Mouse (Mus musculus) urinary bladder, postnatal 14 days (tissue): ENCODE results near the gene Bcor.

ENCODE experiments used
- DNase-seq: peaks from one replicate; pipeline ENCODE4 v3.0.0; 2021; ENCODE audit warnings: low spot score

Bcor gene

GRCm38 (mm10) chrX:12151269-12151995 lies 8.7 kb downstream of the Bcor start:
- DNase-seq, result no peak

DNA sequence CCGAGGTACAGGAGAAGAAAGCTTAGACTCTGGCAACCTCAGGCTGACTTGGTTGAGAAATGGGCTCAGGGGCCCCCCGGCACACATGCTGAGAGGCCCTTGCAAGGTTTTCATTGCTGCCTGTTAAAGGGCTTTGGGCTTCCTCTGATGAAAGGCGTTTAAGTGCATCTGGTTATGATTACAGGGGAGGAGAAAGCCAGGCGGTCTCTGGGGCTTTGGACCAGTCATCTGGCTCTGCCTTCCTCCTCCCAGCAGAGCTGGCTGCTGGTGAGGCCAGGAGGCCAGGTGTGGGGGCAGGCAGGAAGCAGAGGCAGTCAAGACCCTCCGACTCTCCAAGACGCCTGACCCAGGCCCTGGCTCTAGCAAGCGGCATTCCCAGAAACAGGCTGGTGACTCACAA lies 9.7 kb downstream of the Bcor start:
- no peak for DNase-seq

DNA sequence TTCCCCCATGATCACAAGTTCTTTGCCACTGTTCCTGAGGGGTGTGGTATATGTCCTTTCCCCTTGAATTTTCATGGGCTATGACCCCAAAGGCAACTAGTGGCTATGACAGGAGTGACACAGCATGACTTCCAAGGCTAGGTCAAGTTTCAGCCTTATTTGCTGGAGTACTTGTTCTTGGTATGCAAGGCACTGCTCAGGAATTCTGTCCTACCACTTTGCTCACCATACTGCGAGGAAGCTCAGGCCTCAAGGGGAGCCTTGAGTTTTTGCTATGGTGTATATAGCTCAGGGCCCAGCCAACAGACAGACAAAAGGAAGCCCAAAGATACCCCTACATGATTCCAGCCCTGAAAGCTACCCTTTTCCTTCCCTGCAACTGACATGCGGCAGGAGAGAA lies 13.9 kb downstream of the Bcor start:
- no peak for DNase-seq

DNA sequence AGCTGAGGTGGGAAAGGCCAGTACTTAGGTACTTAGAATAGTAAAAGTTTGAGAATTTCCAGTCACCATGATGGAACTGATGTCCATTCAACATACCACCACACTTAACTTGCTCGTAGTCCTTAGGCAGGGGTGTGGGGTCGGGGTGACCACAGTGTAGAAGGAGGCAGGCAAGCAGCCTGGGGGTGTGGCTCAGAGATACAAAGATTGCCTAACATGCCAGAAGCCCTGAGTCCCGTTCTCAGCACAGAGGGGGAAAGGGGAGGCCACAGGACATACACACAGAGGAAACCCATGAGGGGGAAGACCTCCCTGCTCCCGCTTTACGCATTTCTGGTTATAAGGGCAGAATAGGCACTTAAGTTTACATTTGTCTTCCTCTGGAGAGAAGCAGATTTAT lies 17.3 kb downstream of the Bcor start:
- DNase-seq, result no peak

DNA sequence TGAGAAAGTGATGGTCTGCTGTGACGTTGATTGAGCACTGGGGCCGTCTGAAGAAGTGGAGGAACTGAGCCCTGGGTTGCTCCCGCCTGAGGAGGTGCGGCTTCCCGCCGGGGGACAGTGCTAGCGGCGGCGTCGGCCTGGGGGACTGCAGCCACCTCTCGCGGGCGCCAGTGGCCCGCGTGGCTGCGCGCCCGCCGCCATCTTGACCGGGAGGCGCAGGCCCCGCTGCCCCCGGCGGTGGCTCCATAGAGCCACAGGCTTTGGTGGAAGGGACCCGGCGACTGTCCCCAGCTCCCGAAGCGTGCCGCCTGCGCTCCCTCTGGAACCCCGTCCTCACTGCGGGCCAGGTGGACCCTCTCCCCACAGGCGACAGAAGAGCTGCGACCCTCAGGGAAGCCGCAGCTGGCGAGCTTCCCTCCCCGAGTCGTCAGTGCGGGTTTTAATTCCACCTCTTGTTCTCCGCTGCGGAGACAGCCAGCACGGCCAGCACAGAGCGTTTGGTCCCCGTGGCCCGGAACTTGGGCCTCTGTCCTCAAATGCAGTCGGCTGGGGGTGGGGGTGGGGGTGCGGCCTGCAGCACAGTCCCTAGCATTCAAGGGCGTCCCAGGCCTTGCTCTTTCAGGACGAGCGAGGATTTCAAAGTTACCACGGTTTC lies 19.9 kb downstream of the Bcor start:
- no peak for DNase-seq

GRCm38 (mm10) chrX:12138266-12138665 lies 21.9 kb downstream of the Bcor start:
- DNase-seq, result no peak

GRCm38 (mm10) chrX:12137121-12137521 lies 23.0 kb downstream of the Bcor start:
- DNase-seq, result no peak

DNA sequence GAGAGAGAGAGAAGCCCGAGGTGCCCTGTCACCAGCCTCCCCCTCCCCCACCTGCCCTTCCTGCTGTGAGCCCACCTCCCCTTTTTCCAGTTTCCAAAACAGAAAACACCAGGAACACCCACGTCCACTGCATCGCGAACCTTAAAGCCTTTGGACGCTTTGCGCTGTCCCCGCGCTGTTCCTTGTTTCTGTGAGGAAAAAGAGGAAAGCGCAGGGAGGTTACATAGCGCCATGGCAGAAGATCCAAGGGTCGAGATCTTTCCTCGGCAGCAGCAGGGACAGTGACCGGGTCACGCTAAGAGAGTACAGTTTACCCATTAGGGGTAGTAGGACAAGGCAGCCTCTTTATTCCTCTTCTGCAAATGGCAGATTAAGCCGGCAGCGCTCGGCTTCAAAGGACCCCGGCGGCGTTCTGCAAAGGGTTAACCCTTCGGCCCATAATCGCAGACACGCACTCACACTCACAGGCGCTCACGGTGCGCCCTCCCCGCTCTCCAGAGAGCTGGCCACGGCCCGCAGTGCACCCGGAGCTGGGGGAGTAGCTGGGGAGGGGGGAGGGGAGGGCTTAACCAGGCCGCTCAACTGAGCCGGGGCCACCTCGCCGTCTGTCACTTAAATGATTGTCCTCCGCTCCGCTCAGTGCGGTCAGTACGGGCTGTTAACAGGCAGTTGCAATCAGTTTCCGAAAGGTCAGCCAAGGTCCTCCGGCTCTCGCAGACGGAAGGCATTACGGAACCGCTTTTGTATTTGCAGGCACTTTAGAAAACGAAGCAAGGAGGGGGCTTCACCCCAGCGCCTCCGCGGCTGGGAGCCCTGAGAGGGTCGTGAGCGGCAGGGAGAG lies 23.7 kb downstream of the Bcor start:
- DNase-seq, result peak; percentile 38

GRCm38 (mm10) chrX:12135121-12136111 lies 24.7 kb downstream of the Bcor start:
- peak; percentile 76 for DNase-seq

DNA sequence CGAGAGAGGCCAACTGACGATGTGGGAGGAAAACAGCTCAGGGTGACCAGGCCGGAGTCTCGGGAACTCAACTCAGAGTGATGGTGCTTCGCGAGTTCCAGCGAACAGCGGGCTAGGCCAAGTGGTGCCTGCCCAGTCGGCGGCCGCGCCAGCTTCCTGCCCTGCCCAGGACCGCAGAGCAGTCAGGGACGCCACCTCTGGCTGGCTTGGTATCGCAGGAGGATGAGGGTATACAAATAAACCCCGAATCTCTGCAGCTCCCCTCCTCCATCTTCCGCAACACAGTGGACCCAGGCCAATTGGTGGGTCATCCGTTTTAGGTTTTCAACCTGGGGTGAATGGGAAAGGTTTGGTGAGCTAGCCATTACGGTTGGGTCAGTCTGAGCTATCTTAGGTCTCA lies 25.6 kb downstream of the Bcor start:
- peak; percentile 71 for DNase-seq

- DNase-seq, result no peak
Observed at GRCm38 (mm10) chrX:12133836-12134431, 26.2 kb downstream of the Bcor start.

DNA sequence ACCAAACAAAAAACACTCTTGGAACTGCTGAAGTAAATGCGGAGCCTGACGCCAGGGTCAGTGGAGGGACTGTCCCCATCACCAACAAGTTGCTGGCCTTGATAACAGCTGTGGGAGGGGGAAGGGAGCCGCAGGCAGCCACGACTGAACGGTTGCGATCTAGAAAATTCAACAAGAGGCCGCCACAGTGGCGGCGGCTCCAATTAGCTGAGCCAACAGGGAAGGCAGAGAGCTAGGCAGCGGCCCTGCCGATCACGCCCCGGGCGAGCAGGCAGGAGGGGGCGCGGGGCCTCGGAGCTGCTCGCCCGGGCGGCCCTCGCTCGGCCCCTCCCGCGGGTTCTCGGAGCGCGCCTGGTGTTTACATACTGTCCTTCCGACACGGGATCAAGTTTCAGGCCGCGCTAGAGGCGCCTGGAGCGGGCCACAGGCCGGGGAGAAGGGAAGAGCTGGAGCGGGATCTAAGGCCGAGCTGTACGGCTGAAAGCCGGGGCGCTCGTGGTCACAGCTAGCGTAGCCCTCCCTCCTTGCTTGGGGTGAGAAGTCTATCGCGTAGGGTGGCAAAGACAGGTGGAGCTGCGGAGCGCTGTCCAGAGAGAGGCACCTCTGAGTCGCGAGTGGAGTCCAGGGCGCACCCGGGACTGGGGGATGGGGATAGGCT lies 26.8 kb downstream of the Bcor start:
- peak; percentile 65 for DNase-seq

DNA sequence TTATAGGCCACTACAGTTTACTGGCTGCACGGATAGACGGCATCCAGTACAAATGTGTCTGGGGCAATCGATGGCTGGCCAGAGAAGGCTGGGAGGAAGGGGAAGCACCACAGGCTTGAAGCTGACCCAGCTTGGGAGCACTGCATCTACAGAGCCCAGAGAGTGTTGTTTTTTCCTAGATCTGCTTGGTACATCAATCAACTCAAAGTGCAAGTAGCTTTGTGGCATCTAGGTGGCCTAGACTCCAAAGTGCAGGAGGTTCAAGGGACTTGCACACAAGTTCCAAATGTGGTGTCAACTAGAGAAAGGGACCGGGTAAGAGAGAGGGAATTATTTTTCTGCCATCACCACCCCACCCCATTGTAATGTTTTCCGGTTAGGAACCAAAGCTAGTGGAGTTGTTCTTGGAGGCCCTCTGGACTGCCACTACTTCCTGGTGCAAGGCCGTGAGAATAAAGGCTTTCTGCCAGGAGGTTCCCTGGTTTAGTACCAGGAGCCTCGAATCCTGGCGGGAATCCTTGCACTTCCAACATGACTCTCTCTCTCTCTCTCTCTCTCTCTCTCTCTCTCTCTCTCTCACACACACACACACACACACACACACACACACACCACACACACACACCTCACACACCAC lies 27.5 kb downstream of the Bcor start:
- no peak for DNase-seq

GRCm38 (mm10) chrX:12129828-12130809 lies 30.0 kb downstream of the Bcor start:
- DNase-seq, result no peak

- DNase-seq, result peak; percentile 64
Observed at GRCm38 (mm10) chrX:12129230-12129629, 30.9 kb downstream of the Bcor start.

DNA sequence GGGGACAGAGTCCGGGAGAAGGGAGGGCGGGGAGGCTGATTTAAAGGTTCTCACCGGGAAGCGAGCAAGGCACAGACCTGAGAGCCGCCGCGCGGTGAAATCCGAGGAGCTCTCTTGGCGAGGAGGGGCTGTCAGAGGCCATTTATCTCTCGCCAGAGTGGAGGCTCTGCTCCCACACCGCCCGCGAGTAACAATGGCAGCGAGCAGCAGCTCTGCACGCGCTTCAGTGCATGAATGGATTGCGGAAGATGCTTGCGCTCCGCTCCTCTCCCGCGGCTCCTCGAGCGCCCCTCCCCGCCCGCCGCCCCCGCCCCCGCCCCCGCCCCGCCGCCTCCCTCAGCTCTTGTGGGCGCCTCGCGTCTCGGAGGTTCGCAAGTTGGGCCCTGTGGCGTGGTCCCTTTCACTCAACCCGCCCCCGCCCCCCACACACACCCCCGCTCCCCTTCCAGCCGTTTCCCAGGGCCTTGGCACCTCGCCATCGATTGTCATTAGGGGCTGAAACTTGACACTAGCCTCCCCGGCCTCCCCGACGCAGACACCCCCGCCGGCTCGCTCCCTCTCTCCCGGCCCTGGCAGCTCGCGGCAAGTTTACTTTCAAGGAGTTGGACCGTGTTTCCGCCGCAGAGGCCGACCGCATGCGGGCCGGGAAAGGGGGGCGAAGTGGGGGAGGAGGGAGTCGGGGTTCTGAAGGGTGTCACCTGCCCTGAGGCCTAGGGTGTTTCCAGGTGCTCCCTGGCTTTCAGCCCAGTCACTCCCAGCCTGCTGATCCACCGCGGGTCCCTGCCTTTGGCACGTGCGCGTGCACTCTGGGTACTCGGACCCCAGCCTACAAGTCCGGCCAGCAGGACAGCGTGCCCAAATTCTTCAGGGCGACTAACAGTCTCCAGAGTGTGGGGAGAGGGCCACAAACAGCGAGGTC lies 31.7 kb downstream of the Bcor start:
- DNase-seq, result peak; percentile 66

- no peak for DNase-seq
Observed at GRCm38 (mm10) chrX:12127799-12128164, 32.4 kb downstream of the Bcor start.

DNA sequence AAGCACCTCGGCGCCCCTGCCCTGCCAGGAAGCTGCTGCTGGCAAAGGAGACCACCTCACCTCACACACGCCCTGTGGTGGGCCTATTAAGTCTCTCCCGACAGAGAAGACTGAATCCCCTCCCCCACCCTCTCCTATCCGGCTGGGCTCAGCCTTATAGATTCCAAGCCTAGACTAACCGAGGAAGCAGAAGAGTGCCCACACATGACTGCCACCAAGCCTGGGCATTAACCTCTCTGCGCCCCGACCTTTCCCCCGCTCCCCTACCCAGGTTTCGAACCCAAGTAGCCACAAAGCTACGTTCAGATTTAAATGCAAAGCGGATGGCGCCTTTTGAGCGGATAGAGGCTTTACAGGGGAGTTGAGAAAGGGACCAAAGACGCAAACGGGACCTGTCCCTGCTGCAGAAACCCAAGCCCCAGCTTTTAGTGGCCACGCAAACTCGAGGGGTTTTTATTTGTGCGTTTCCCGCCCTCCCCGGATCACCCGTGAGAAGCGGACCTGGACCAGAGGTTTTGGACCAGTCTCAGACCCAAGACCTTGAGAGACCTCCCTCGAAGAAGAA lies 33.0 kb downstream of the Bcor start:
- no peak for DNase-seq
